ENCODE assay signal across 27 mouse cellular contexts in the genomic region with DNA sequence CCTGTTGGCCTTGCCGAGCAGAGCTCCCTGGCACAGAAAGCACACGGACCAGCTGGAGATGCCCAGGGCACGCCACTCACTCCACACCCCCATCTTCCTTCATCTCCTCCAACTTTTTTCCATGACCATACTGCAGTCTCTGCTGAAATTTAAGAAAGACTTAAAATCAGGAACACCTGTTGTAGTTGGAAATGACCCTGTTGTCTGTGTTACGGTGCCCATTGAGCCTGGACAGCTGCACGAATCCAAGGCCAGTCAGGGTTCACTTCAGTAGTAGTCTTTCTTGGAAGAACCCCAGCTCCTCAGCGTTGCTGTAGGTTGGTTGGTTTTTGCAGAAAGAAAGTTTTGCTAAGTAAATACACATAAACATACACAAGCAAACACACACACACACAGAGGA. TPM values are rescaled to one million over a fixed set of nuclear protein-coding genes. Genes with fewer than 3 reads are reported as not detected.
DNase-seq lines count a peak whose midpoint lies in the region; ATAC-seq and TF ChIP-seq lines count a peak whose summit lies in the region.
"Had no signal": no experiment of that assay in that cellular context is flagged by ENCODE, and none has a peak within 500 bp of the region (broad histone marks: within the 10 kb centered on the region; RNA-seq: fewer than 3 reads in every experiment).

No protein-coding gene starts in this region.

- H3K27ac ChIP-seq in embryonic facial prominence, embryonic 14.5 days (replicated peaks; ENCODE audit: low read depth, low read length) = no peak overlapping the region
- H3K27ac ChIP-seq in embryonic facial prominence, embryonic 10.5 days (replicated peaks) = no peak overlapping the region
- H3K27ac ChIP-seq in midbrain, embryonic 11.5 days (ENCODE audit: low read depth, low read length) = no peak overlapping the region
- H3K27ac ChIP-seq in midbrain, embryonic 10.5 days (replicated peaks) = no peak overlapping the region
- H3K27ac ChIP-seq in kidney, adult 2 months (ENCODE audit: insufficient read depth, low read depth, low read length) = no peak overlapping the region
- H3K27ac ChIP-seq: embryonic facial prominence, embryonic 15.5 days; hindbrain, embryonic 12.5 days; hindbrain, embryonic 15.5 days had no signal

- TF ChIP-seq POLR2A in kidney, adult 2 months (IDR thresholded peaks at IDR 0.05; ENCODE audit: low read depth, low read length) = no peak

- H3K4me2 ChIP-seq in embryonic facial prominence, embryonic 14.5 days (ENCODE audit: low read depth, low read length) = no peak overlapping the region
- H3K4me2 ChIP-seq in midbrain, embryonic 11.5 days = no peak overlapping the region
- H3K4me2 ChIP-seq: embryonic facial prominence, embryonic 15.5 days; heart, embryonic 11.5 days; hindbrain, embryonic 12.5 days; hindbrain, embryonic 15.5 days had no signal

- no peaks in the 10 kb centered on the region for H3K27me3 ChIP-seq in embryonic facial prominence, embryonic 14.5 days (replicated peaks; ENCODE audit: control insufficient read depth, insufficient read depth, low read length)
- H3K27me3 ChIP-seq in embryonic facial prominence, embryonic 10.5 days (replicated peaks; ENCODE audit: low read depth, poor library complexity, severe bottlenecking) = no peaks in the 10 kb centered on the region
- no peaks in the 10 kb centered on the region for H3K27me3 ChIP-seq in midbrain, embryonic 11.5 days (ENCODE audit: control insufficient read depth, insufficient read depth, low read length)
- H3K27me3 ChIP-seq in midbrain, embryonic 10.5 days (ENCODE audit: low read depth, poor library complexity, severe bottlenecking) = no peaks in the 10 kb centered on the region
- H3K27me3 ChIP-seq in kidney, adult 2 months (replicated peaks; ENCODE audit: control insufficient read depth, insufficient read depth, low read length) = no peaks in the 10 kb centered on the region
- H3K27me3 ChIP-seq: embryonic facial prominence, embryonic 15.5 days; hindbrain, embryonic 12.5 days; hindbrain, embryonic 15.5 days had no signal

- no peaks in the 10 kb centered on the region for H3K9me3 ChIP-seq in embryonic facial prominence, embryonic 14.5 days (ENCODE audit: control insufficient read depth, low read length)
- no peaks in the 10 kb centered on the region for H3K9me3 ChIP-seq in embryonic facial prominence, embryonic 10.5 days
- no peaks in the 10 kb centered on the region for H3K9me3 ChIP-seq in midbrain, embryonic 11.5 days (ENCODE audit: control insufficient read depth, low read length)
- H3K9me3 ChIP-seq in midbrain, embryonic 10.5 days (replicated peaks) = no peaks in the 10 kb centered on the region
- H3K9me3 ChIP-seq: embryonic facial prominence, embryonic 15.5 days; hindbrain, embryonic 12.5 days; hindbrain, embryonic 15.5 days had no signal

- no peaks in the 10 kb centered on the region for H3K36me3 ChIP-seq in embryonic facial prominence, embryonic 14.5 days (ENCODE audit: control insufficient read depth, insufficient read depth, low read length)
- H3K36me3 ChIP-seq in embryonic facial prominence, embryonic 10.5 days (replicated peaks) = no peaks in the 10 kb centered on the region
- H3K36me3 ChIP-seq in midbrain, embryonic 11.5 days (ENCODE audit: control insufficient read depth, insufficient read depth, low read length) = no peaks in the 10 kb centered on the region
- H3K36me3 ChIP-seq in midbrain, embryonic 10.5 days = no peaks in the 10 kb centered on the region
- H3K36me3 ChIP-seq in kidney, adult 2 months (ENCODE audit: control insufficient read depth, insufficient read depth, low read length) = no peaks in the 10 kb centered on the region
- H3K36me3 ChIP-seq: embryonic facial prominence, embryonic 15.5 days; hindbrain, embryonic 12.5 days; hindbrain, embryonic 15.5 days had no signal

- ATAC-seq in embryonic facial prominence, embryonic 14.5 days (ENCODE audit: low read depth) = peak; percentile 31; the same call in 1 of the 2 replicates
- ATAC-seq in midbrain, embryonic 11.5 days (ENCODE audit: low FRiP score) = no peak
- ATAC-seq: activated CD4-positive, CD25-positive, alpha-beta regulatory T cell, adult 4 months; forebrain, embryonic 14.5 days; forebrain, postnatal 0 days had no signal

- H3K9ac ChIP-seq in embryonic facial prominence, embryonic 14.5 days (ENCODE audit: low read depth, low read length) = no peak overlapping the region
- no peak overlapping the region for H3K9ac ChIP-seq in midbrain, embryonic 11.5 days (ENCODE audit: low read length)
- H3K9ac ChIP-seq: embryonic facial prominence, embryonic 15.5 days; forebrain, postnatal 0 days; hindbrain, embryonic 12.5 days; hindbrain, embryonic 15.5 days had no signal

- H3K4me1 ChIP-seq in embryonic facial prominence, embryonic 14.5 days (ENCODE audit: control insufficient read depth, insufficient read depth, low read length) = peaks cover 12% of the 10 kb centered on the region; the same call in 1 of the 2 replicates
- H3K4me1 ChIP-seq in embryonic facial prominence, embryonic 10.5 days = peaks cover 5% of the 10 kb centered on the region
- H3K4me1 ChIP-seq in midbrain, embryonic 11.5 days (ENCODE audit: control insufficient read depth, insufficient read depth, low read length) = no peaks in the 10 kb centered on the region
- peaks cover 4% of the 10 kb centered on the region; the same call in 1 of the 2 replicates for H3K4me1 ChIP-seq in midbrain, embryonic 10.5 days
- no peaks in the 10 kb centered on the region for H3K4me1 ChIP-seq in kidney, adult 2 months (ENCODE audit: control insufficient read depth, insufficient read depth, low read length)
- H3K4me1 ChIP-seq: hindbrain, embryonic 12.5 days had no signal

- 68% methylated on average over 6 of the region's 6 CpGs for WGBS in embryonic facial prominence, embryonic 14.5 days
- 82% methylated on average over 6 of the region's 6 CpGs for WGBS in embryonic facial prominence, embryonic 10.5 days
- 88% methylated on average over 6 of the region's 6 CpGs for WGBS in midbrain, embryonic 11.5 days
- 94% methylated on average over 6 of the region's 6 CpGs for WGBS in midbrain, embryonic 10.5 days
- WGBS in kidney, adult 2 months = 85% methylated on average over 6 of the region's 6 CpGs

- no peak for TF ChIP-seq CTCF in kidney, adult 2 months (conservative IDR thresholded peaks at IDR 0.05; ENCODE audit: insufficient read depth, insufficient read length, low read depth, low read length)

- no peak overlapping the region for H3K4me3 ChIP-seq in embryonic facial prominence, embryonic 14.5 days (ENCODE audit: low read depth, low read length)
- no peak overlapping the region for H3K4me3 ChIP-seq in embryonic facial prominence, embryonic 10.5 days
- no peak overlapping the region for H3K4me3 ChIP-seq in midbrain, embryonic 11.5 days (ENCODE audit: low read depth, low read length)
- H3K4me3 ChIP-seq in midbrain, embryonic 10.5 days = no peak overlapping the region
- H3K4me3 ChIP-seq in kidney, adult 2 months (ENCODE audit: insufficient read depth, low read depth, low read length) = no peak overlapping the region
- H3K4me3 ChIP-seq: embryonic facial prominence, embryonic 15.5 days; hindbrain, embryonic 12.5 days; hindbrain, embryonic 15.5 days had no signal

- DNase-seq in embryonic facial prominence, embryonic 14.5 days (ENCODE audit: low spot score) = peak; percentile 54
- DNase-seq in embryonic facial prominence, embryonic 10.5 days (ENCODE audit: low spot score) = no peak
- peak; percentile 44 for DNase-seq in gastrocnemius, postnatal 25 days
- no peak for DNase-seq in gastrocnemius, postnatal 4 days (ENCODE audit: low spot score in 2 of 2)
- DNase-seq in midbrain, embryonic 11.5 days (ENCODE audit: low spot score, missing footprints) = peak; percentile 53
- DNase-seq in midbrain, embryonic 10.5 days (ENCODE audit: low spot score) = no peak
- no peak for DNase-seq in ovary, adult 18-20 months (ENCODE audit: low spot score)
- DNase-seq in kidney, adult 2 months = no peak
- DNase-seq: adrenal gland, adult 8-10 months; adrenal gland, postnatal 25 days; cerebellum, adult 11-12 months; cerebellum, adult 8-10 months; cerebellum, postnatal 10 days; cerebellum, postnatal 36 days; embryo, embryonic 11 days; forebrain, postnatal 0 days; heart, adult 11 months had no signal

RNA-seq across cellular contexts. Expression of a gene that starts 15.3 kb away (rescaled TPM):
- 5.5 and 7.5 TPM in 2 replicates for polyA plus RNA-seq in embryonic facial prominence, embryonic 14.5 days (2014; fragmentation: Nextera tagmentation; extraction: Ambion mirVana)
- polyA plus RNA-seq in embryonic facial prominence, embryonic 10.5 days (2016; fragmentation: Nextera tagmentation; extraction: Ambion mirVana) = 0.04 and 0.05 TPM in 2 replicates
- total RNA-seq in gastrocnemius, postnatal 25 days (2021) = 100 to 1,000 TPM; 158 to 162 TPM
- 100 to 1,000 TPM; 145 to 167 TPM for total RNA-seq in gastrocnemius, postnatal 4 days (2021)
- 0.01 and 0.08 TPM in 2 replicates for polyA plus RNA-seq in midbrain, embryonic 11.5 days (2014; fragmentation: Nextera tagmentation; extraction: Ambion mirVana)
- 0.01 TPM in 1 of 2 replicates, not detected in the other for polyA plus RNA-seq in midbrain, embryonic 10.5 days (2016; fragmentation: Nextera tagmentation; extraction: Ambion mirVana)
- polyA plus RNA-seq in kidney, adult 2 months (2012; rRNA removed) = 0.01 and 0.42 TPM in 2 replicates
- polyA plus RNA-seq: activated CD4-positive, CD25-positive, alpha-beta regulatory T cell, adult 4 months; forebrain, embryonic 11.5 days had no signal

RNA-seq across cellular contexts. Expression of a gene that starts 17.6 kb away (rescaled TPM):
- 0.26 and 0.75 TPM in 2 replicates for polyA plus RNA-seq in embryonic facial prominence, embryonic 14.5 days (2014; fragmentation: Nextera tagmentation; extraction: Ambion mirVana)
- polyA plus RNA-seq in embryonic facial prominence, embryonic 10.5 days (2016; fragmentation: Nextera tagmentation; extraction: Ambion mirVana) = 0.09 TPM in 1 of 2 replicates, not detected in the other
- 1 to 10 TPM; 1.2 to 2.0 TPM for total RNA-seq in gastrocnemius, postnatal 25 days (2021)
- 1 to 10 TPM; 1.7 to 1.9 TPM for total RNA-seq in gastrocnemius, postnatal 4 days (2021)
- polyA plus RNA-seq in midbrain, embryonic 11.5 days (2014; fragmentation: Nextera tagmentation; extraction: Ambion mirVana) = not detected in 2 replicates
- polyA plus RNA-seq in midbrain, embryonic 10.5 days (2016; fragmentation: Nextera tagmentation; extraction: Ambion mirVana) = not detected in 2 replicates
- 0.08 TPM in 1 of 2 replicates, not detected in the other for polyA plus RNA-seq in kidney, adult 2 months (2012; rRNA removed)
- total RNA-seq: adrenal gland, postnatal 25 days; ES-E14; hematopoietic stem cell, adult 5-6 weeks had no signal
- polyA plus RNA-seq: activated CD4-positive, CD25-positive, alpha-beta regulatory T cell, adult 4 months; embryonic facial prominence, embryonic 11.5 days; forebrain, embryonic 11.5 days; forebrain, embryonic 14.5 days; heart, embryonic 11.5 days; hindbrain, embryonic 12.5 days had no signal

Comparison
In these comparisons a context has a peak if more than half of its experiments do, and no peak if none do; other contexts are left out.
1. DNase-seq: peak in embryonic facial prominence, embryonic 14.5 days (single experiment), gastrocnemius, postnatal 25 days (single experiment) and midbrain, embryonic 11.5 days (single experiment); none in embryonic facial prominence, embryonic 10.5 days (single experiment), gastrocnemius, postnatal 4 days (0 of 2), midbrain, embryonic 10.5 days (single experiment), ovary, adult 18-20 months (single experiment) and kidney, adult 2 months (single experiment).